Mouse (Mus musculus) inflammation-experienced regulatory T-cells, adult 6 months (primary cell): ENCODE data around the gene Tubgcp6. TPM values are rescaled to one million over a fixed set of nuclear protein-coding genes. Genes with fewer than 3 reads are reported as not detected.

Source experiments
- ATAC-seq: one replicate; pipeline ENCODE4 v1.8.0; 2017
- polyA plus RNA-seq, 3 experiments: library from polyadenylated mRNA; unstranded; fragments of 100-300 nt; shearing (Covaris generic); gene quantifications; one replicate each; pipeline ENCODE4 v1.2.1; 2017

Gene Tubgcp6
- polyA plus RNA-seq, 3 experiments from 2014 or later, result 12.2 to 17.7 (median 17.1) TPM

- no peak for ATAC-seq
Observed at GRCm38 (mm10) chr15:89100823-89101222, 22.1 kb downstream of the Tubgcp6 start.

- no peak for ATAC-seq
Observed at GRCm38 (mm10) chr15:89098616-89099015, 24.3 kb downstream of the Tubgcp6 start.

DNA sequence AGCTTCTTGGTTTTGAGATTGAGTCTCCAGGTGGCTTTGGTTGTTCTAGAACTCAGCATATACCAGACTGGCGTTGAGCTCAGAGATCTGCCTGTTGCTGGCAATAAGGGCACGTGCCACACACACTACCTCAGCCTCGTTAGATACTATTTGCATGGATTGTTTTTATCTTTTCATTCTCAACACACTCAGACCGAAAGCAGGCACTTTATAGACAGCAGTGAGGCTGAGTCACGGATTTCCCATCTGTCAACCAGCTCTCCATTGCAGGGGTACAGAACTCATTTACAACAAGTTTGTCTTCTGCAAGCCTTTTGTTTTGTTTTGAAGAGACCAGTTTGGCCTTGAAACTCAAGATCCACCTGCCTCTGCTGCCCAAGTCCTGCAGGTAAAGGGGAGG lies 25.5 kb downstream of the Tubgcp6 start:
- ATAC-seq, result no peak

DNA sequence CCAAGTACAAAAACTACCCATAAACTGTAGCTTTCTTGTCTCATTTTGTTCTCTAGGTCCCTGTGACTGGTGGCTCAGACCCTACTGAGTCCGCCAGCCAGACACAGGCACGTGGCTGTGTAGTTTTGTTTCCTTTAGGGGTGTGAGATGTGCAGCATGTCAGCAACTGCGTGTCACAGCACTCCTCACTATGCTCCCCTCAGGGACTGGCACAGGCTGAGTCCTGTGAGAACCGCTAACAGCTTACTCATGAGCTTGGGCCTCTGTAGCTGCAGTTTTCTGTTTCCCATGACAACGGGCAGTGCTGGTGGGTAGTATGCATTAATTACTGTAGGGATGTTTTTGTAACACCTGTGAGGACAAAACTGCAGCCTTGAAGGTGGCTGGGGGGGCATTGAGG lies 30.7 kb downstream of the Tubgcp6 start:
- no peak for ATAC-seq

GRCm38 (mm10) chr15:89090662-89091061 lies 32.2 kb downstream of the Tubgcp6 start:
- no peak for ATAC-seq

- ATAC-seq, result peak; percentile 5
Observed at GRCm38 (mm10) chr15:89089248-89090051, 33.5 kb downstream of the Tubgcp6 start.

- ATAC-seq, result peak; percentile 90
Observed at GRCm38 (mm10) chr15:89088607-89089247, 34.2 kb downstream of the Tubgcp6 start, which contains the start of gene Selenoo. Gene Selenoo, plus strand, starts transcription at chr15:89089084.

- ATAC-seq, result no peak
Observed at GRCm38 (mm10) chr15:89084826-89085225, 38.1 kb downstream of the Tubgcp6 start.

DNA sequence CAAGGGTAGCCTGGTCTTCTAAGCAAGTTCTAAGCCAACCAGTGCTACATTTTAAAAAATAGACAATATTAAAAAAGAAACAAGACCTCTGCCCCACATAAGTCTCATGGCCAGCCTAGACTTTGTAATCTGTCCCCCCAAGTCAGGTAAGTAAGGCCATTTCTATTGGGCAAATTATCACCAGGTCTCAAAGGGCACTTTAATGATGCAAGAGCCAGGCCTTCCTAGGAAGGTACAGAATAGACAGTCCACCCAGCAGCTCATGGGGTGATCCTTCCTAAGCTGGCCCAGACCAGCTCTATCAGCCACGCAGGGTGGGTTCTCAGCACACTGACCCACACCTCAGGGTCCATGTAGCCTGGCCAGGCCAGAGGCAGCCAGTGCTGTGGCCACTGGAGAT lies 39.0 kb downstream of the Tubgcp6 start:
- ATAC-seq, result no peak

GRCm38 (mm10) chr15:89078208-89078836 lies 44.6 kb downstream of the Tubgcp6 start:
- ATAC-seq, result peak; percentile 89

DNA sequence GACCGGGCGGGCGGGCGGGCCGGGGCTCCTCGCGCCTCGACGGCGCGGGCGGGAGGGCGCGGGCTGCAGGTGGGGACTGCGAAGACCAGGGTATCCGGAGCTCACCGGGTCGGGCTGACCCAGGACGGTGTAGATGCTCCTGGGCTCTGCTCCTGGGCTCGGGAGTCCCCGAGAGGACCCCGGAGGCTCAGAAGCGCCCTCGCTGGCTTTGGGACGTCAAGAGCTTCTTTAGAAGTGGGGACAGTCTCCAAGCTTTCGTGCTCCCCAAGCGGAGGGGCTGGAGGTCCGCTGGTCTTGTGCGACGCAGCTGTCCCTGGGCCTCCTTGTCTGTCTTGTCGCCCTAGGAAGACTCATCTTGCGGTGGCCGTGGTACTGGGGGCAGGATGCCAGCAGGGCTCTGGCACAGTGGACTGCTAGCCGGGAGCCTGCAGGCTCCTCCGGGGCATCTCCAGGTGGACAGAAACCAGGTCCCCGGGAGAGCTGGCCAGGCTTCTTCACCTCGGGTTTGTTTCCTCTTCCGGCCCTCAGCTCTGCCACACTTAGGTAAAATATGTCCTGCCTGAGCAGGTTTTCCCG lies 46.7 kb downstream of the Tubgcp6 start:
- peak; percentile 2 for ATAC-seq

DNA sequence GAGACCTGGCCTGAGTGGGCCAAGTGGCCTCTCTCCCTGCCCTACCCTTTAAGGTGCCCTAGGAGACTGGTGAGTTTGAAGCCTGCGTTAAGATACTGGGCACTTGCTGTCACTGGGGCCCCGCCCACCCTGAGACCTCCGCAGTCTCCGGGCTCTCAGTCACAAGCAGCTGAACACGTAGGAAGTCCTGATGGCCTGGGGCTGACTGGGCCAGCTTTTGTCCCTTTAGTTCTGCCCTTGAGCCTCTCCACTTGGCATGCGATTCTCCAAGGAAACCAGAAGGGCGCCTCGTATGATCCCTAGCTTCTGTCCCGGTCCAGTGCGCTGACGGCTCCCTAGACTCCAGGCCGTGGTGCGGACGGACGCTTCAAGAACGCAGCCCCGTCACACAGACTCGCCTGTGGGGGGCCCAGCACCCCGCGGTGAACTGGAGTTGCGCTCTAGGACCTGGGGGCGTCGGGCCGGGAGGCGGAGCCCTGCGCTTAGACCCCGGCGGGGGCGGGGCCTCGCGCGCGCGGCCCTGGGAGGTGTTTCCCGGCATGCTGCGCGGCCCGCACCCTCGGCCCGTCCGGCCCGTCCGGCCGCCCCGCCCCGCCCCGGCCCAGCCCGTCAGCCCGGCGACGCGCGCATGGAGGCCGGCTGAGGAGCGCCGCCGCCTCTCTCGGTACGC lies 47.3 kb downstream of the Tubgcp6 start:
- ATAC-seq, result peak; percentile 53

DNA sequence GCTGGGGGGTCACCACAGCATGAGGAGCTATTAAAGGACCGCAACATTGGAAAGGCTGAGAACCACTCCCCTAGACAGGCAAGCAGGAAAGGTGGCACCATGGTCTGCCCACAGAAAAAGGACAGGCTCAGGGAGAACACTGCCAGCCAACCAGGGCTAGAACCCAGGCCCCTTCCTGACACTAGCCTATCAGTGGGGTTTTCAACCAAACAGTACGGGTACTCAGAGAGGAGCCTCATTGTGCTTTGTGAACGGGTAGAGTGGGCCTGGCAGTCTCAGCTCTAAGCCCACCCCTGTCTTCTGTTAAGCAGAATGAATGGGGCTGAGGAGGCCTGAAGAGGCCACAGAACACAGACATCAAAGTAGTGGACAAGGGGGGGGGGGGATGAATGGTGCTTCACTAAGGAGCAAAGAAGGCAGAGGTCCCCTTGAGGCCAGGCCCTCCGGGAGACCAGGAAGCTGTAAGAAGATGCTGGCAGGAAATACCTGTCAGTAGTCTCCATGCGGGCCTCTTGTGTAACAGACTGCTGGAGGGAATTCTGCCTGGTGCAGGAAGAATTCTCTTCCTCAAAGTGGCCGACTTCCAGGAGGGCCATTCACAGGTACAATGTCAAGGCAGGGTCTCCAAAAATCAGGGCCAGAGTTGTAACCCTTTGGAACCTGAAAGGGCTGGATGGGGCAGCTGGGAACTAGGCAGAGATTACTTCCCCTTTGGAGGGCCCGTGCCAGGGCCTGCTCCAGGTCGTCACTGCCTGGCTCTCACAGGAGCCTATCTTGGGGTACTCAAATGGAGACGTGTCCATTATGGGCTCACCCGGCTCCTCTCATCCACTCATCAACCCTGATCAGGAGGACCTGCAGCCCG lies 48.1 kb downstream of the Tubgcp6 start, which contains the start of gene Trabd:
TSS of gene Trabd (plus strand) at position 512 of the 865 bp plus-strand sequence.
- no peak for ATAC-seq

GRCm38 (mm10) chr15:89073993-89074603 lies 48.8 kb downstream of the Tubgcp6 start:
- ATAC-seq, result no peak

GRCm38 (mm10) chr15:89070606-89071005 lies 52.3 kb downstream of the Tubgcp6 start:
- ATAC-seq, result no peak

DNA sequence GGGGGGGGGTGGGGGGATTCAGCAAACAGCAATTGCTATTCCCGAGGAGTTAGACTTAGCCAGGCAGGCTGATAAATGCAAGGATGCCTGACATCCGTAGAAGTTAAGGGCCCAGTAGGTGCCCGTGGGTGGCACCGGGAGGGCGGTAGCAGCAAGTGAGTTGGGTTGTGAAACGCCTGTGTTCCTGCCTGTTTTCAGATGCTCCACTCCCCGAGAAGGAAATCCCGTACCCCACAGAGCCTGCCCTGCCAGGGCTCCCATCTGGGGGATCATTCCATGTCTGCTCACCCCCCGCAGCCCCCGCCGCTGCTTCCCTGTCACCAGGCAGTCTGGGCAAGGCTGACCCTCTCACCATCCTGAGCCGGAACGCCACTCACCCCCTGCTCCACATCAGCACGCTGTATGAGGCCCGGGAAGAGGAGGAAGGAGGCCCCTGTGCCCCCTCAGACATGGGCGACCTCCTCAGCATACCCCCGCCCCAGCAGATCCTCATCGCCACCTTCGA lies 53.5 kb downstream of the Tubgcp6 start:
- no peak for ATAC-seq

GRCm38 (mm10) chr15:89068226-89068625 lies 54.7 kb downstream of the Tubgcp6 start:
- no peak for ATAC-seq

- ATAC-seq, result no peak
Observed at GRCm38 (mm10) chr15:89067609-89068008, 55.3 kb downstream of the Tubgcp6 start.

DNA sequence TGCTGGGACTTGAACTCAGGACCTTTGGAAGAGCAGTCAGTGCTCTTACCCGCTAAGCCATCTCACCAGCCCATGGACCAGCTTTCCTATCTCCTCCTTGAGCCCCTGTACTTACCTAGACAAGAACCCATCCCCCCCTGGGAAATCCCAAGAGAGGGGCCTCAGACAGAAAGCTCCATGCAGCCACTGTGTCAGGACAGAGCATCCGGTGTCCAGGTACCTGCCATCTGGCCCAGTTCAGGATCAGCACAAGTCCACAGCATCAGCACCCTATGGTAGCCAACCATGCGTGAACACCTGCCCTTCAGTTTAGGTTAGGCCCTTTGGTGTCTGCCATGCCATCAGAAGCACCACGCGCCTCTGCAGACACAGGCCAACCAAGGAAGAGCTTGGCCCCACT lies 58.0 kb downstream of the Tubgcp6 start:
- ATAC-seq, result no peak

GRCm38 (mm10) chr15:89063536-89063935 lies 59.4 kb downstream of the Tubgcp6 start:
- ATAC-seq, result no peak

- no peak for ATAC-seq
Observed at GRCm38 (mm10) chr15:89063001-89063400, 59.9 kb downstream of the Tubgcp6 start.
